Mouse (Mus musculus) midbrain, embryonic 16.5 days (tissue): ENCODE measurements at regions not wholly inside any gene's neighbourhood (a gene's known extent, or its start where the extent isn't known, plus 50 kb on each side); places are given as distances from the start of the nearest gene placed in this dataset.

ENCODE experiments used
- ATAC-seq: fragments of 200-750 bp; cut with Nextera tagmentation; 2 replicates; pipeline ENCODE4 v1.8.0; 2017; ENCODE audit warnings: moderate TSS enrichment
- H3K27ac ChIP-seq: fragments of 300-500 bp; sonication (generic); 2 replicates; pipeline ENCODE4 v1.5.1; 2014; ENCODE audit warnings: mild to moderate bottlenecking, low read length, mixed read lengths
- H3K27me3 ChIP-seq: fragments of 300-500 bp; sonication (generic); 2 replicates; pipeline ENCODE4 v1.6.1; 2014; ENCODE audit warnings: low read depth, low read length, mixed read lengths; ENCODE audit not compliant: control insufficient read depth, insufficient read depth
- H3K36me3 ChIP-seq: fragments of 300-500 bp; sonication (generic); 2 replicates; pipeline ENCODE4 v1.6.1; 2014; ENCODE audit warnings: mild to moderate bottlenecking, low read length, moderate library complexity, mixed read lengths; ENCODE audit not compliant: control insufficient read depth, insufficient read depth
- H3K4me1 ChIP-seq: fragments of 300-500 bp; sonication (generic); 2 replicates; pipeline ENCODE4 v1.6.1; 2014; ENCODE audit warnings: mild to moderate bottlenecking, low read length, mixed read lengths; ENCODE audit not compliant: control insufficient read depth, insufficient read depth
- H3K4me2 ChIP-seq: fragments of 300-500 bp; sonication (generic); 2 replicates; pipeline ENCODE4 v1.6.1; 2014; ENCODE audit warnings: mild to moderate bottlenecking, low read length, mixed read lengths
- H3K4me3 ChIP-seq: fragments of 300-500 bp; sonication (generic); 2 replicates; pipeline ENCODE4 v1.5.1; 2014; ENCODE audit warnings: low read depth, mild to moderate bottlenecking, low read length, moderate library complexity, mixed read lengths
- H3K9ac ChIP-seq: fragments of 300-500 bp; sonication (generic); 2 replicates; pipeline ENCODE4 v1.6.1; 2014; ENCODE audit warnings: low read depth, low read length, mixed read lengths
- H3K9me3 ChIP-seq: fragments of 300-500 bp; sonication (generic); replicated peaks from 2 replicates; pipeline ENCODE4 v1.6.1; 2014; ENCODE audit warnings: mild to moderate bottlenecking, low read length, mixed read lengths; ENCODE audit not compliant: control insufficient read depth, poor library complexity, severe bottlenecking
- WGBS: fragments of 180-500 bp; shearing (Covaris S2); extraction: QIAGEN DNeasy Blood & Tissue Kit; methylation state at CpG from one replicate; pipeline ENCODE4 v1.1.7; 2014; 5-methylcytosine and 5-hydroxymethylcytosine counted together

- no peak overlapping the region for H3K4me2 ChIP-seq
- peaks cover 5% of the 10 kb centered on the region; the same call in 1 of the 2 replicates for H3K4me1 ChIP-seq
- H3K4me3 ChIP-seq = no peak overlapping the region
- H3K9me3 ChIP-seq = no peaks in the 10 kb centered on the region
- H3K27me3 ChIP-seq = no peaks in the 10 kb centered on the region
- no peak overlapping the region for H3K9ac ChIP-seq
- peak overlapping the region; percentile 38; the same call in 1 of the 2 replicates for H3K27ac ChIP-seq
- H3K36me3 ChIP-seq = no peaks in the 10 kb centered on the region
- WGBS = 65% methylated on average over 3 of the region's 3 CpGs
- peak; percentile 79 for ATAC-seq
These were observed 175.7 kb downstream of the Fat4 start for GRCm38 (mm10) chr3:39062415-39062814.

- H3K4me3 ChIP-seq = no peak overlapping the region
- H3K27me3 ChIP-seq = no peaks in the 10 kb centered on the region
- no peak overlapping the region for H3K27ac ChIP-seq
- 78% methylated on average over 6 of the region's 6 CpGs for WGBS
- H3K9ac ChIP-seq = no peak overlapping the region
- H3K9me3 ChIP-seq = no peaks in the 10 kb centered on the region
- no peak for ATAC-seq
- H3K36me3 ChIP-seq = no peaks in the 10 kb centered on the region
- no peak overlapping the region for H3K4me2 ChIP-seq
- H3K4me1 ChIP-seq = peaks cover 5% of the 10 kb centered on the region; the same call in 1 of the 2 replicates
These were observed 178.7 kb downstream of the Fat4 start for GRCm38 (mm10) chr3:39065457-39065856.

- Histone ChIP-seq H3K9me3 (no peaks in the 10 kb centered on the region), H3K4me3 (no peak overlapping the region), H3K27ac (no peak overlapping the region), H3K36me3 (no peaks in the 10 kb centered on the region), H3K4me1 (no peaks in the 10 kb centered on the region), H3K9ac (no peak overlapping the region), H3K27me3 (no peaks in the 10 kb centered on the region), H3K4me2 (no peak overlapping the region)
- ATAC-seq = no peak
These were observed 182.3 kb downstream of the Fat4 start for GRCm38 (mm10) chr3:39069011-39069410.

DNA sequence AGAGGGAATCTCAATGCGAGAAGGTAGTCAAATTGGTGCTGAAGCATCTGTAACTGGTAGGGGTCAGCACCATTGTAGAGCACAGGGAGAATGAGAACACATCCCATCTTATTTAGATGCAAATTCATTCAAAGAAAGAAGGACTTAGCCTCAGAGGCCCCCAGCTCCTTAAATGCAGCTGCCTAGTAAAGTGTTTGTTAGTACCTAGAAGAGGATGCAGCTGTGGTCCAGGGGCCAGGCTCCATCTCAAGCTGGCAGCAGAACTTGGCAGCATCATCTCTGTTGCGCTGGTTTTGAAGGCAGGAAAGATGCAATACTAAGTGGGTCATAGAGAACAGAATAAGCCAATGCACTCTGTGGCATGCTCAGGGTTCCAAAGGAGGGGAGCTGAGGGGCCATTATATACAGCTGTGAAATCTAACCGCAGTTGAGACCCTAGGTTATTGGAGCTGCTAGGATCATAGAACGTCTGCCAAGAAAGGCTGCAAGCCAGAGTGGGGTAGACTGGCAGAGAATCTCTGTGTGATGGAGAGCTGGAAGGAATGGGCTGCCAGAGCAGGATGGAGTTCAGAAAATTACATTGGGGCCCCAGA lies 196.0 kb downstream of the Fat4 start:
- Histone ChIP-seq H3K4me3 (no peak overlapping the region), H3K27ac (no peak overlapping the region), H3K4me2 (no peak overlapping the region), H3K36me3 (no peaks in the 10 kb centered on the region), H3K9ac (no peak overlapping the region), H3K4me1 (no peaks in the 10 kb centered on the region), H3K9me3 (no peaks in the 10 kb centered on the region), H3K27me3 (no peaks in the 10 kb centered on the region)
- 55% methylated on average over 4 of the region's 4 CpGs for WGBS
- ATAC-seq = no peak

DNA sequence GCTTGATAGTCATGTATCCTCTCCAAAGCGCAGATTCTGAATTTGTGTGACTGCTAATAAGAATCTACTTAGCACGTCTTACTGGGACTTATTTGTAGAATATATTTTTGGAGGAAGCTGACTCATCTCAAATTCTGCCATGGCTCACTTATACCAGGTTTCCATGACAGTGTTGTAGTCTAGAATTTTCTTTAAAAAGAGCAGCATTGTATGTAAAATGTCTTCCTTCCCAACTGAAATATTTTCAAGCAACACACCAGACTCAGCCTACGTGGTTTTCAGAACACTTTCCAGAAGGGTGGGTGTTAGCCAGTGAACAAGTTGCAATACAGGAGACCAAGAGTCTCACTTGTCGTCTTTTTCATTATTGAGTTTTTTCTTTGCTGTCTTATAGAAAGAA lies 202.2 kb downstream of the Fat4 start:
- Histone ChIP-seq H3K9ac (no peak overlapping the region), H3K4me3 (no peak overlapping the region), H3K4me1 (no peaks in the 10 kb centered on the region), H3K27me3 (no peaks in the 10 kb centered on the region), H3K4me2 (no peak overlapping the region), H3K27ac (no peak overlapping the region), H3K9me3 (no peaks in the 10 kb centered on the region), H3K36me3 (no peaks in the 10 kb centered on the region)
- WGBS = 92% methylated on average over 4 of the region's 4 CpGs
- no peak for ATAC-seq

DNA sequence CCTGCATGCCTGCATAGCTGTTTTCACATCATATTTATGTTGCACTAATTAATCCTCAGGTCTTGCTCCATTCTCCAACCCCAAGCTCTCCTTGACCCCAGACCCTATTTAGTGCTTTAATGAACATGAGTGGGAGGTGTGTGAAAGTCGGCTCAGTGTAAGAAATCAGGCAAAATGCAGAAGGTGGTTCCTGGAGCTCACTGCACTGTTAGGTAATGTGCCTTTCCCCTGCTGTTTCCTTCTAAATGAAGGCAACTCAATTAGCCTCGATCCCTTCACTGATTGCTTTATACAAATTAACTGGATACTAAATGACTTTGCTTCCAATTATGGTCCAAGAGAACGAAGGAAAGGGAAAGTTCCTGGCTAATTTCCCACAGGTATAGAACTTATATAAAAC lies 215.6 kb downstream of the Fat4 start:
- Histone ChIP-seq H3K4me1 (no peaks in the 10 kb centered on the region), H3K9ac (no peak overlapping the region), H3K4me3 (no peak overlapping the region), H3K9me3 (no peaks in the 10 kb centered on the region), H3K36me3 (no peaks in the 10 kb centered on the region), H3K27ac (no peak overlapping the region), H3K27me3 (no peaks in the 10 kb centered on the region), H3K4me2 (no peak overlapping the region)
- ATAC-seq = no peak
- 77% methylated on average over 3 of the region's 3 CpGs for WGBS

DNA sequence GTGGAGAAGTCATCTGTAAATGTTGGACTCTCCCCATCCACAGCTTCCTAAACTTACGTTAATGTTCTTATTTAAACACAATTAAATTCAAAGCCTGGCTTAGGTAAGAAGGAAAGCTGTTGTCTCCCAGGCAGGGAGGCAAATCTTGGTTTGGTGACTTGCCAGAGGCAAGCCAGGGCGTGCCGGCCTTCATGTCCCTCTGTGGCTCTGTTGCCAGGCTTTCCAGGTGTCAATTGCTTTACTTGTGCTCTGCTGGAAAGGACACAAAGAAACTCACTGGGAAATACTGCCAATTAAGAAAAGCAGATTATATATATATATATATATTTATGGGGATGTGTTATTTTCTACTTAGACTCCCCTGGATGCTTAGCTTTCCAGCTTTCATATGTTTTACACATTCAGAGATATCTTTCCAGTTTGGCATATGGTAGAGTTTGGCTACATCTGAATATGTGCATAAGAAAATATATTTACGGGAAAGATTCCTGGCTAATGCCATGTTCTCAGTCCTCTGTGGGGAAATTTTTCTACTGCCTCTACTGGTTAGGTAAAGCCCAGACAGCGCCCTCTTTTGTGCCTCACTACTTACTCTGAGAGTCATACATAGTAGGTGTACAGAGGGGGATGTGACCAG lies 223.1 kb downstream of the Fat4 start:
- H3K4me1 ChIP-seq = no peaks in the 10 kb centered on the region
- 88% methylated on average over 5 of the region's 5 CpGs for WGBS
- no peak overlapping the region for H3K4me2 ChIP-seq
- no peaks in the 10 kb centered on the region for H3K36me3 ChIP-seq
- no peak overlapping the region for H3K4me3 ChIP-seq
- no peaks in the 10 kb centered on the region for H3K9me3 ChIP-seq
- H3K27me3 ChIP-seq = no peaks in the 10 kb centered on the region
- no peak overlapping the region for H3K9ac ChIP-seq
- no peak for ATAC-seq
- no peak overlapping the region for H3K27ac ChIP-seq

DNA sequence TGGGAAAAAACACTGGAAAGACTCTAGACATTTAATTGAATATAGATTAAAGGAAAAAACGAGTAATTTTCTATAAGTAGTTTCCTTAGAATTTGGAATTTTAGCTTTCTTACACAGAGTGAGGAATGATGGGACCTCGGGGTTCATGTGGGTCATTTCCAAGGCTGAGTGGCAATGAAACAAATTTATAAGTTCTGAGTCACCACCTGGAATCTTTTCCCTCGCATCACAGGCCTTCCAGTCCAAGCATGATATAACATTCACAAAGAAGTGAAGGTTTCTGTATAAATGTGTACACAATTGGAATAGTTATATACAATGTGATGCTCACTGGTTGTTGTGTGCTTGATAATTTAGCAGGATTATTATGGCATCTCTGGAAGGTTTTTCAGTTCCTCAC lies 227.3 kb downstream of the Fat4 start:
- no peak overlapping the region for H3K4me3 ChIP-seq
- 84% methylated on average over 3 of the region's 3 CpGs for WGBS
- H3K27ac ChIP-seq = no peak overlapping the region
- no peak overlapping the region for H3K4me2 ChIP-seq
- no peak for ATAC-seq
- H3K9ac ChIP-seq = no peak overlapping the region
- no peaks in the 10 kb centered on the region for H3K4me1 ChIP-seq
- H3K27me3 ChIP-seq = no peaks in the 10 kb centered on the region
- no peaks in the 10 kb centered on the region for H3K36me3 ChIP-seq
- no peaks in the 10 kb centered on the region for H3K9me3 ChIP-seq

DNA sequence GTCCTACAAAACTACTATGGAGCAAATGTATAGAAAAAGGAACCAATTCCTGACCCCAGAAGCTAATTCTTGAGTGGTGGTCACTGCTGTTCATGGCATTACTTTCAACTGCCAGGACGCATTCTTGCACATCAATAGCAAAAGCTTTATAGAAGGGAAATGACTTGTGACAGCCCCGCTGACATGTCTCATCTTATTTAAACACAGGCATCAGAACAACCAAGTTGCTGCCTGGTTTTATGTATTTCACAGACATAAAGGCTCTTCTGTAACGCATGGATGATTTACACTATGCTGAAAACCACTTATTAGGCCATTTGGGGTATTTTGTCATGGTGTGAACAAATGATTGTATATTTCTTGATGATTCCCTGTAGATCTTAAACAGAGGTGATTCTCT lies 228.1 kb downstream of the Fat4 start:
- Histone ChIP-seq H3K36me3 (no peaks in the 10 kb centered on the region), H3K4me2 (no peak overlapping the region), H3K9me3 (no peaks in the 10 kb centered on the region), H3K9ac (no peak overlapping the region), H3K27ac (no peak overlapping the region), H3K4me1 (no peaks in the 10 kb centered on the region), H3K4me3 (no peak overlapping the region), H3K27me3 (no peaks in the 10 kb centered on the region)
- ATAC-seq = no peak
- 59% methylated on average over 3 of the region's 3 CpGs for WGBS
